Mouse (Mus musculus) spleen, adult 12 weeks (tissue): ENCODE results near the gene Tcstv1.
"Not testable (repeated sequence)": the region's sequence is repeated elsewhere in the genome, so short reads cannot be mapped to it uniquely, and the experiment has no call there.

Source experiments
- DNase-seq: peaks from one replicate; pipeline ENCODE4 v3.0.0; 2022; ENCODE audit warnings: low spot score

The Tcstv1 gene

GRCm38 (mm10) chr13:119894685-119895084 lies at the start of gene Tcstv1:
Tcstv1 (minus strand) TSS chr13:119894785.
- DNase-seq = not testable (repeated sequence)

- DNase-seq = not testable (repeated sequence)
These were observed 34.6 kb upstream of the Tcstv1 start, which contains the start of gene Gm21761 for GRCm38 (mm10) chr13:119929172-119929571. Gm21761 (minus strand) TSS chr13:119929272.

GRCm38 (mm10) chr13:119924597-119925340 lies 30.2 kb upstream of the Tcstv1 start:
- not testable (repeated sequence) for DNase-seq

GRCm38 (mm10) chr13:119916966-119917722 lies 22.6 kb upstream of the Tcstv1 start:
- DNase-seq = not testable (repeated sequence)

- DNase-seq = not testable (repeated sequence)
These were observed 21.9 kb upstream of the Tcstv1 start for GRCm38 (mm10) chr13:119916449-119916848.

- not testable (repeated sequence) for DNase-seq
These were observed 4.0 kb upstream of the Tcstv1 start for GRCm38 (mm10) chr13:119898549-119898948.

GRCm38 (mm10) chr13:119886896-119887295 lies 7.7 kb downstream of the Tcstv1 start:
- not testable (repeated sequence) for DNase-seq

GRCm38 (mm10) chr13:119864395-119864999 lies 30.1 kb downstream of the Tcstv1 start:
- DNase-seq = not testable (repeated sequence)

- DNase-seq = not testable (repeated sequence)
These were observed 32.2 kb downstream of the Tcstv1 start for GRCm38 (mm10) chr13:119862399-119862798.
